Mouse (Mus musculus) heart, embryonic 12.5 days (tissue): ENCODE measurements at regions not wholly inside any gene's neighbourhood (a gene's known extent, or its start where the extent isn't known, plus 50 kb on each side); places are given as distances from the start of the nearest gene placed in this dataset.

Experiments
- ATAC-seq: fragments of 200-750 bp; cut with Nextera tagmentation; 2 replicates; pipeline ENCODE4 v1.8.0; 2017; ENCODE audit warnings: moderate TSS enrichment, moderate library complexity; ENCODE audit not compliant: insufficient number of reproducible peaks, low FRiP score
- H3K27ac ChIP-seq: fragments of 300-500 bp; sonication (generic); 2 replicates; pipeline ENCODE4 v1.5.1; 2016; ENCODE audit warnings: mild to moderate bottlenecking, moderate library complexity; ENCODE audit not compliant: poor library complexity, severe bottlenecking
- H3K27me3 ChIP-seq: fragments of 300-500 bp; sonication (generic); replicated peaks from 2 replicates; pipeline ENCODE4 v1.6.1; 2016; ENCODE audit warnings: mild to moderate bottlenecking, moderate library complexity
- H3K36me3 ChIP-seq: fragments of 300-500 bp; sonication (generic); 2 replicates; pipeline ENCODE4 v1.6.1; 2016; ENCODE audit warnings: mild to moderate bottlenecking, moderate library complexity
- H3K4me1 ChIP-seq: fragments of 300-500 bp; sonication (generic); replicated peaks from 2 replicates; pipeline ENCODE4 v1.6.1; 2016; ENCODE audit warnings: mild to moderate bottlenecking
- H3K4me2 ChIP-seq: fragments of 300-500 bp; sonication (generic); 2 replicates; pipeline ENCODE4 v1.6.1; 2016; ENCODE audit warnings: mild to moderate bottlenecking, moderate library complexity
- H3K4me3 ChIP-seq: fragments of 300-500 bp; sonication (generic); 2 replicates; pipeline ENCODE4 v1.5.1; 2016; ENCODE audit warnings: mild to moderate bottlenecking
- H3K9ac ChIP-seq: fragments of 300-500 bp; sonication (generic); 2 replicates; pipeline ENCODE4 v1.6.1; 2016; ENCODE audit warnings: mild to moderate bottlenecking, moderate library complexity
- H3K9me3 ChIP-seq: fragments of 300-500 bp; sonication (generic); replicated peaks from 2 replicates; pipeline ENCODE4 v1.6.1; 2016; ENCODE audit warnings: mild to moderate bottlenecking, moderate library complexity
- WGBS: fragments of 180-500 bp; shearing (Covaris S2); methylation state at CpG from one replicate; pipeline ENCODE4 v1.1.7; 2016; 5-methylcytosine and 5-hydroxymethylcytosine counted together

- Histone ChIP-seq H3K27ac (no peak overlapping the region), H3K27me3 (no peaks in the 10 kb centered on the region), H3K36me3 (no peaks in the 10 kb centered on the region), H3K4me2 (no peak overlapping the region), H3K9me3 (no peaks in the 10 kb centered on the region), H3K4me1 (no peaks in the 10 kb centered on the region), H3K4me3 (no peak overlapping the region), H3K9ac (no peak overlapping the region)
- 69% methylated on average over 8 of the region's 8 CpGs for WGBS
- ATAC-seq = no peak
Measured at GRCm38 (mm10) chr16:75365361-75365994, 220.4 kb downstream of the Lipi start.

GRCm38 (mm10) chr16:75362095-75362494 is 223.8 kb downstream of the Lipi start:
- no peak overlapping the region for H3K4me2 ChIP-seq
- H3K36me3 ChIP-seq = no peaks in the 10 kb centered on the region
- no peak overlapping the region for H3K9ac ChIP-seq
- H3K4me1 ChIP-seq = no peaks in the 10 kb centered on the region
- no peak overlapping the region for H3K27ac ChIP-seq
- no peaks in the 10 kb centered on the region for H3K9me3 ChIP-seq
- H3K27me3 ChIP-seq = no peaks in the 10 kb centered on the region
- no peak overlapping the region for H3K4me3 ChIP-seq
- WGBS = 71% methylated on average over 4 of the region's 4 CpGs
- ATAC-seq = no peak

GRCm38 (mm10) chr16:75360791-75361190 is 225.1 kb downstream of the Lipi start:
- H3K27me3 ChIP-seq = no peaks in the 10 kb centered on the region
- H3K4me2 ChIP-seq = no peak overlapping the region
- no peak overlapping the region for H3K4me3 ChIP-seq
- H3K9me3 ChIP-seq = no peaks in the 10 kb centered on the region
- H3K4me1 ChIP-seq = no peaks in the 10 kb centered on the region
- no peak overlapping the region for H3K9ac ChIP-seq
- 75% methylated on average over 4 of the region's 4 CpGs for WGBS
- no peaks in the 10 kb centered on the region for H3K36me3 ChIP-seq
- ATAC-seq = no peak
- H3K27ac ChIP-seq = no peak overlapping the region

- Histone ChIP-seq H3K27ac (no peak overlapping the region), H3K9ac (no peak overlapping the region), H3K36me3 (no peaks in the 10 kb centered on the region), H3K4me2 (no peak overlapping the region), H3K27me3 (no peaks in the 10 kb centered on the region), H3K4me1 (no peaks in the 10 kb centered on the region; the same call in 1 of the 2 replicates), H3K9me3 (no peaks in the 10 kb centered on the region), H3K4me3 (no peak overlapping the region)
- 84% methylated on average over 1 of the region's 1 CpGs for WGBS
- ATAC-seq = no peak
Measured at GRCm38 (mm10) chr16:75353394-75353793, 232.5 kb downstream of the Lipi start.

GRCm38 (mm10) chr16:75344201-75344927 is 241.5 kb downstream of the Lipi start:
- H3K27me3 ChIP-seq = no peaks in the 10 kb centered on the region
- no peak overlapping the region for H3K4me3 ChIP-seq
- no peak overlapping the region for H3K4me2 ChIP-seq
- H3K9ac ChIP-seq = no peak overlapping the region
- WGBS = 72% methylated on average over 8 of the region's 8 CpGs
- H3K9me3 ChIP-seq = no peaks in the 10 kb centered on the region
- H3K36me3 ChIP-seq = no peaks in the 10 kb centered on the region
- ATAC-seq = no peak
- H3K4me1 ChIP-seq = no peaks in the 10 kb centered on the region
- no peak overlapping the region for H3K27ac ChIP-seq

GRCm38 (mm10) chr16:75343028-75343901 is 242.6 kb downstream of the Lipi start:
- Histone ChIP-seq H3K9me3 (no peaks in the 10 kb centered on the region), H3K4me2 (no peak overlapping the region)
- WGBS = 40% methylated on average over 11 of the region's 11 CpGs

GRCm38 (mm10) chr16:75334228-75334627 is 251.6 kb downstream of the Lipi start:
- no peak for ATAC-seq
- Histone ChIP-seq H3K36me3 (no peaks in the 10 kb centered on the region), H3K9ac (no peak overlapping the region), H3K4me1 (no peaks in the 10 kb centered on the region), H3K27ac (no peak overlapping the region), H3K9me3 (no peaks in the 10 kb centered on the region), H3K4me2 (no peak overlapping the region), H3K27me3 (no peaks in the 10 kb centered on the region), H3K4me3 (no peak overlapping the region)
- WGBS = 84% methylated on average over 2 of the region's 2 CpGs

More at GRCm38 (mm10) chr16:75343028-75343901, 242.6 kb downstream of the Lipi start:
- Histone ChIP-seq H3K4me1 (no peaks in the 10 kb centered on the region), H3K9ac (no peak overlapping the region), H3K27ac (no peak overlapping the region), H3K36me3 (no peaks in the 10 kb centered on the region), H3K27me3 (no peaks in the 10 kb centered on the region), H3K4me3 (no peak overlapping the region)
- ATAC-seq = no peak; the same call in 1 of the 2 replicates

- Histone ChIP-seq H3K9ac (no peak overlapping the region), H3K9me3 (no peaks in the 10 kb centered on the region), H3K4me1 (no peaks in the 10 kb centered on the region), H3K4me2 (no peak overlapping the region), H3K4me3 (no peak overlapping the region), H3K36me3 (no peaks in the 10 kb centered on the region), H3K27ac (no peak overlapping the region), H3K27me3 (no peaks in the 10 kb centered on the region)
- no peak for ATAC-seq
- WGBS = 75% methylated on average over 5 of the region's 5 CpGs
Measured at GRCm38 (mm10) chr16:75333750-75334149, 252.1 kb downstream of the Lipi start.

DNA sequence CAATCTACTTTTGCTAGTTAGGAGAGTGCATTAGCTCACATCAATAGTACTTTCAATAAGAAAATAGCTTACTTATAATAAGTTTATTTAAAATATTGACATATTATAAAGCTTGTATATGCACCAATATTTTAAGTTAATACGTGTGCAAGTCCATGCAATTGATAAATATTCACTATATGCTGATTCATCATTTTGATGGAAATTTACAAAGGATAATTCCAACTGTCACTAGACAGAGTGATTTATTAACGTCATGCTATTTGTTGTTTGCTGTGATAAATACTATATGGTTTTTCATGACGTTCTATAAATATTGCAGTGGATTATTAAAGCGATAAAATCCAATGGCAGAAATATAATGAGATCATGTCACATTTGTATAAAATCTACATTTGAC is 253.0 kb downstream of the Lipi start:
- Histone ChIP-seq H3K9me3 (no peaks in the 10 kb centered on the region), H3K27me3 (no peaks in the 10 kb centered on the region), H3K36me3 (no peaks in the 10 kb centered on the region), H3K4me1 (no peaks in the 10 kb centered on the region), H3K9ac (no peak overlapping the region), H3K4me2 (no peak overlapping the region), H3K27ac (no peak overlapping the region), H3K4me3 (no peak overlapping the region)
- WGBS = 83% methylated on average over 4 of the region's 4 CpGs
- no peak for ATAC-seq

DNA sequence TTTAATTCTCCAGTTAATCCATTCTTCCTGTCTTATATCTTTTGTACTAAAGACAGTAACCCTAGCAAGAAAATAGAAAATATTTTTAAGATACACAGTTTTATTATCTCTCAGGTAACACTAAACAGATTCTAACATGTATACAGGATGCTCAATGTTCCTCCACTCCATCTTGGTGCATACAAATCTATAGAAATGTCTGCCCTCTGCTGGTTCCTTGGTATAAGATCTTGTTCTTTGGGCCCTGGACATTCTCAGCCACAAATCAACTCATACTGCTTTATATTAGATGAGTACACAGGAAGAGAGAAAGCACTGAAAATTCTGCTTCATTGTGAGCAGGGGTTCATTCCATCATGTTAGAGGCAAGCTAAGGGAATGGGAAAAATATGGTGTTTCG is 260.6 kb downstream of the Lipi start:
- WGBS = 80% methylated on average over 1 of the region's 1 CpGs
- Histone ChIP-seq H3K4me1 (no peaks in the 10 kb centered on the region), H3K27ac (no peak overlapping the region), H3K27me3 (no peaks in the 10 kb centered on the region), H3K36me3 (no peaks in the 10 kb centered on the region), H3K9ac (no peak overlapping the region), H3K9me3 (no peaks in the 10 kb centered on the region), H3K4me3 (no peak overlapping the region), H3K4me2 (no peak overlapping the region)
- ATAC-seq = no peak

DNA sequence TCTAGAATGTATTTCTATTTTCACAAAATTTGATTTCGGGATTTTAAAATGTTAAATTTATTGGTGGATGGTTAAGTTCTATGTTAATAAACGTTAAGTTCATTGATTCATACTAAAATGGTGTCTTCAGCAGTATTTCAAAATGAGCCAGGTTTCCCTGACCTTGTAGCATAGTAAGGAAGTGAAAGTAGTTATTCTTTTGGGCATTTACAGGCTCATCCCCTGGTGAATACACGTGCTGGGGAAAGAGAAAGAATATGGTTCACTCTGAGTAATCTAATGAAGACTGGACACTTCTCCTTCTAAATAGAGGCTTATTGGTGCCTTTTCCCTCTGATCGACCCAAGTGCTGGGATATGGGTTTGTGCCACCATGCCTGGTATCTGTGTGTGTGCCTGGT is 281.1 kb downstream of the Lipi start:
- H3K36me3 ChIP-seq = no peaks in the 10 kb centered on the region
- no peaks in the 10 kb centered on the region for H3K4me1 ChIP-seq
- H3K27me3 ChIP-seq = no peaks in the 10 kb centered on the region
- no peak overlapping the region for H3K4me3 ChIP-seq
- no peak overlapping the region for H3K27ac ChIP-seq
- ATAC-seq = no peak
- no peak overlapping the region for H3K9ac ChIP-seq
- no peak overlapping the region for H3K4me2 ChIP-seq
- 71% methylated on average over 4 of the region's 4 CpGs for WGBS
- H3K9me3 ChIP-seq = no peaks in the 10 kb centered on the region
